Mouse (Mus musculus): ENCODE measurements around the gene Pfkp. TPM values are rescaled to one million over a fixed set of nuclear protein-coding genes. Genes with fewer than 3 reads are reported as not detected.

The Pfkp gene
- 187 and 330 TPM in 2 replicates for total RNA-seq (2014; rRNA removed)
- 404 and 431 TPM in 2 replicates for polyA plus RNA-seq (2015; fragmentation: Nextera tagmentation; extraction: Ambion mirVana)

GRCm38 (mm10) chr13:6648669-6649233, at the start of gene Pfkp:
Gene Pfkp, minus strand, starts transcription at chr13:6648777.
- Histone ChIP-seq H3K4me3 (ENCODE audit: low read depth, low read length) (peak within 1 kb of the TSS; percentile 72), H3K4me2 (ENCODE audit: low read depth, low read length, poor library complexity, severe bottlenecking) (peak within 1 kb of the TSS; percentile 90), H3K9me3 (ENCODE audit: low read length) (no peaks in the 10 kb centered on the region), H3K27ac (ENCODE audit: low read depth, low read length) (peak within 1 kb of the TSS; percentile 88), H3K36me3 (ENCODE audit: insufficient read depth, low read length) (no peaks in the 10 kb centered on the region), H3K27me3 (ENCODE audit: insufficient read depth, low read length) (no peaks in the 10 kb centered on the region), H3K4me1 (ENCODE audit: insufficient read depth, low read length) (no peaks in the 10 kb centered on the region), H3K9ac (replicated peaks; ENCODE audit: low read length, poor library complexity, severe bottlenecking) (peak within 1 kb of the TSS; percentile 75)
- no peak for TF ChIP-seq CTCF (IDR thresholded peaks at IDR 0.05)
- ATAC-seq (ENCODE audit: low FRiP score) = peak; percentile 93
- WGBS = under 1% methylated on average over 34 of the region's 34 CpGs
- peak; percentile 94 for DNase-seq (ENCODE audit: low spot score)

- 87% methylated on average over 3 of the region's 3 CpGs for WGBS
- no peaks in the 10 kb centered on the region for H3K4me1 ChIP-seq (ENCODE audit: insufficient read depth, low read length)
- H3K4me3 ChIP-seq (ENCODE audit: low read depth, low read length) = no peak overlapping the region
- no peaks in the 10 kb centered on the region for H3K9me3 ChIP-seq (ENCODE audit: low read length)
- H3K36me3 ChIP-seq (ENCODE audit: insufficient read depth, low read length) = no peaks in the 10 kb centered on the region
- H3K9ac ChIP-seq (replicated peaks; ENCODE audit: low read length, poor library complexity, severe bottlenecking) = no peak overlapping the region
- no peak for ATAC-seq (ENCODE audit: low FRiP score)
- no peak overlapping the region for H3K4me2 ChIP-seq (ENCODE audit: low read depth, low read length, poor library complexity, severe bottlenecking)
- H3K27ac ChIP-seq (ENCODE audit: low read depth, low read length) = no peak overlapping the region
- no peaks in the 10 kb centered on the region for H3K27me3 ChIP-seq (ENCODE audit: insufficient read depth, low read length)
- no peak for DNase-seq (ENCODE audit: low spot score)
- TF ChIP-seq CTCF (IDR thresholded peaks at IDR 0.05) = no peak
These were observed 42.0 kb upstream of the Pfkp start for GRCm38 (mm10) chr13:6690607-6691006.

GRCm38 (mm10) chr13:6689962-6690361, 41.4 kb upstream of the Pfkp start:
- no peak overlapping the region for H3K9ac ChIP-seq (replicated peaks; ENCODE audit: low read length, poor library complexity, severe bottlenecking)
- no peaks in the 10 kb centered on the region for H3K4me1 ChIP-seq (ENCODE audit: insufficient read depth, low read length)
- peak; percentile 65 for TF ChIP-seq CTCF (IDR thresholded peaks at IDR 0.05)
- H3K4me2 ChIP-seq (ENCODE audit: low read depth, low read length, poor library complexity, severe bottlenecking) = no peak overlapping the region
- H3K27ac ChIP-seq (ENCODE audit: low read depth, low read length) = no peak overlapping the region
- no peaks in the 10 kb centered on the region for H3K27me3 ChIP-seq (ENCODE audit: insufficient read depth, low read length)
- DNase-seq (ENCODE audit: low spot score) (no peak), ATAC-seq (ENCODE audit: low FRiP score) (peak; percentile 35; the same call in 1 of the 2 replicates)
- WGBS = 75% methylated on average over 4 of the region's 4 CpGs
- no peaks in the 10 kb centered on the region for H3K36me3 ChIP-seq (ENCODE audit: insufficient read depth, low read length)
- H3K9me3 ChIP-seq (ENCODE audit: low read length) = no peaks in the 10 kb centered on the region
- no peak overlapping the region for H3K4me3 ChIP-seq (ENCODE audit: low read depth, low read length)

GRCm38 (mm10) chr13:6688790-6689433, 40.3 kb upstream of the Pfkp start:
- WGBS = 46% methylated on average over 7 of the region's 7 CpGs
- peak; percentile 83 for TF ChIP-seq CTCF (IDR thresholded peaks at IDR 0.05)
- Histone ChIP-seq H3K9ac (replicated peaks; ENCODE audit: low read length, poor library complexity, severe bottlenecking) (no peak overlapping the region), H3K27ac (ENCODE audit: low read depth, low read length) (no peak overlapping the region), H3K9me3 (ENCODE audit: low read length) (no peaks in the 10 kb centered on the region), H3K36me3 (ENCODE audit: insufficient read depth, low read length) (no peaks in the 10 kb centered on the region), H3K4me3 (ENCODE audit: low read depth, low read length) (no peak overlapping the region), H3K27me3 (ENCODE audit: insufficient read depth, low read length) (no peaks in the 10 kb centered on the region), H3K4me1 (ENCODE audit: insufficient read depth, low read length) (no peaks in the 10 kb centered on the region), H3K4me2 (ENCODE audit: low read depth, low read length, poor library complexity, severe bottlenecking) (no peak overlapping the region)
- peak; percentile 83 for ATAC-seq (ENCODE audit: low FRiP score)
- DNase-seq (ENCODE audit: low spot score) = peak; percentile 84

- no peak for TF ChIP-seq CTCF (IDR thresholded peaks at IDR 0.05)
- DNase-seq (ENCODE audit: low spot score) = no peak
- H3K4me3 ChIP-seq (ENCODE audit: low read depth, low read length) = no peak overlapping the region
- H3K36me3 ChIP-seq (ENCODE audit: insufficient read depth, low read length) = no peaks in the 10 kb centered on the region
- no peak overlapping the region for H3K27ac ChIP-seq (ENCODE audit: low read depth, low read length)
- no peaks in the 10 kb centered on the region for H3K9me3 ChIP-seq (ENCODE audit: low read length)
- H3K4me2 ChIP-seq (ENCODE audit: low read depth, low read length, poor library complexity, severe bottlenecking) = no peak overlapping the region
- H3K27me3 ChIP-seq (ENCODE audit: insufficient read depth, low read length) = no peaks in the 10 kb centered on the region
- H3K9ac ChIP-seq (replicated peaks; ENCODE audit: low read length, poor library complexity, severe bottlenecking) = no peak overlapping the region
- no peaks in the 10 kb centered on the region for H3K4me1 ChIP-seq (ENCODE audit: insufficient read depth, low read length)
- 87% methylated on average over 4 of the region's 4 CpGs for WGBS
- no peak for ATAC-seq (ENCODE audit: low FRiP score)
These were observed 18.3 kb upstream of the Pfkp start for GRCm38 (mm10) chr13:6666887-6667286.

- TF ChIP-seq CTCF (IDR thresholded peaks at IDR 0.05) = no peak
- H3K4me3 ChIP-seq (ENCODE audit: low read depth, low read length) = no peak overlapping the region
- H3K9me3 ChIP-seq (ENCODE audit: low read length) = no peaks in the 10 kb centered on the region
- no peak overlapping the region for H3K4me2 ChIP-seq (ENCODE audit: low read depth, low read length, poor library complexity, severe bottlenecking)
- DNase-seq (ENCODE audit: low spot score) (no peak), ATAC-seq (ENCODE audit: low FRiP score) (no peak)
- 76% methylated on average over 1 of the region's 1 CpGs for WGBS
- no peaks in the 10 kb centered on the region for H3K27me3 ChIP-seq (ENCODE audit: insufficient read depth, low read length)
- H3K9ac ChIP-seq (replicated peaks; ENCODE audit: low read length, poor library complexity, severe bottlenecking) = no peak overlapping the region
- no peaks in the 10 kb centered on the region for H3K4me1 ChIP-seq (ENCODE audit: insufficient read depth, low read length)
- no peak overlapping the region for H3K27ac ChIP-seq (ENCODE audit: low read depth, low read length)
- no peaks in the 10 kb centered on the region for H3K36me3 ChIP-seq (ENCODE audit: insufficient read depth, low read length)
These were observed 16.9 kb upstream of the Pfkp start for GRCm38 (mm10) chr13:6665506-6665905.
